Mouse (Mus musculus): ENCODE data around the gene Adgrg5. TPM values are rescaled to one million over a fixed set of nuclear protein-coding genes. Genes with fewer than 3 reads are reported as not detected.

Gene Adgrg5
- total RNA-seq, 2 experiments from 2014 or later, result not detected

DNA sequence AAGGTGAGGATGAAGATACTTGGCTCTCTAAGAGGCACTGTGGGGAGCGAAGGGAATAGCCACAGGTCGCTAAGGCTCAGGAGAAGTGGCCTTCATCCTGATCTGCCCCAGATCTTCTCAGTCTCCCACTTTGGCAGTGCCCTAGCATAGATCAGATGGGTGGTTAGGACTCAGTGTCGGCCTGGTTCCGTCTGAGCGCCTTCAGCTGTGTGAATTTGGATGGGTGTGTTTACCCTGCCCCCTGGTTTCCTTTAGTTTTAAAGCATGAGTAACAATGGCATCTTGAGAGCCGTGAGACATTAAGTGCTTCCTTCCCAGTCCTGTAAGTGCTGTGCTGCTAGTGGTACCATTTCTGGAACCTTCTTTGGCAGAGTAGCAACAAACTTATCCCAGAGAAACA is 65.1 kb downstream of the Adgrg5 start:
- no peak for ATAC-seq (replicated peaks; ENCODE audit: low FRiP score, poor library complexity, severe bottlenecking)

DNA sequence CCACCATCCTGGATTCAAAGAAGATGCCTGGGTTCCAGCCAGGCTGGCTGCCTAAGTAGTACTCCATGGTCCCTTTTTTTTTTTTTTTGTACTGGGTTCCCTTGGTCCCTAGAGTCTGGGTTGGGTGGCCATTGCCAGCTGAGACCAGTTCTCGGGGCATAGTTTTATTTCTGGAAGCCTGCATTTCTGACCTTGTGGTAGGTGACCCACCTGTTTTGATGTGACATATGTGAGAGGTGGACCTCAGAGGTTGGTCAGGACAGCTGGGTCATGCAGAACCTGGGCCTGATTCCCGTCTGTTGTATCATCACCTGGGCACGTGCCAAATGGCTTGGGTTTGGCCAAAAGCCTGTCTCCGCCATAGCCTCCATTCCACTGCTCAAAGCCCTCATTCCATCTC is 66.2 kb downstream of the Adgrg5 start:
- no peak for ATAC-seq (replicated peaks; ENCODE audit: low FRiP score, poor library complexity, severe bottlenecking)

DNA sequence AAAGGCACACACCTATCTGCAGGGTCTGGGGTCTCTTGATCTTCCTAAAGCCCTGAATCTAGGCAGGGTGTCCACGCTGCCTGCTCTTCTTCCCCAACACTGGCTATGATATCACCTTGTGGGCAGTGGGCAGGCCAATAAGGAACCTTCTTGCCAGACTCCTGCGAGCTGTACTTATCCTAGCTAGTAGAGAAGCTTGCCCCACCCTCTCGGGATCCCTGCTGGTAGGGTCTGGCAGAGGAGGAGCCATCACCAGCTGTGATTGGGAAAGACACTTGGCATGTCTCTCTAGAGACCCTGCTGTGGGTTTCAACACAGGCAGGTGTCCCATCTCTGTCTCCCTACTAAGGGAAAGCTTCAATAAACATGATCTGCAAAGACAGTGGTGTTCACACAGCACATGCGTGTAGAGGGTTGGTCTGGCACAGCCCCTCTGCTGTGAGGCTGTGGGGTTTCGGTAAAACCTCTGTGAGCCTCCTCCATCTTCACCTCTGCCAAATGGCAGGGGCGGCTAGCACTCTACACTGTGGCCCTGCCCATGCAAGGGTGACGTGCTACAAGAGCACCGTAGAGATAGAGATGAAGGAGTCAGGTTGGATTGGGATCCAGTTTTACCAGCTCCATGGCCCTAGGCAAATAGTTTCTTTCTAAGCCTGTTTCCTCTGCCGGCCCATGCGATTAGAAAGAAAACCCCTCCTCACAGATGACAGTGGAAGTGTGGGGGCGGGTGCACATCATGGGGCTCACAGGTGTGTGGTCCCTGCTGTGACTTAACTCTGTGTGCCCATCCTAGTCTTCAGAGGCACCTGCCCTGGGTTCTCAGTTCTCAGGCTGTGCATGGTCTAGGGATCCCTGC is 67.3 kb downstream of the Adgrg5 start:
- no peak for ATAC-seq (replicated peaks; ENCODE audit: low FRiP score, poor library complexity, severe bottlenecking)

DNA sequence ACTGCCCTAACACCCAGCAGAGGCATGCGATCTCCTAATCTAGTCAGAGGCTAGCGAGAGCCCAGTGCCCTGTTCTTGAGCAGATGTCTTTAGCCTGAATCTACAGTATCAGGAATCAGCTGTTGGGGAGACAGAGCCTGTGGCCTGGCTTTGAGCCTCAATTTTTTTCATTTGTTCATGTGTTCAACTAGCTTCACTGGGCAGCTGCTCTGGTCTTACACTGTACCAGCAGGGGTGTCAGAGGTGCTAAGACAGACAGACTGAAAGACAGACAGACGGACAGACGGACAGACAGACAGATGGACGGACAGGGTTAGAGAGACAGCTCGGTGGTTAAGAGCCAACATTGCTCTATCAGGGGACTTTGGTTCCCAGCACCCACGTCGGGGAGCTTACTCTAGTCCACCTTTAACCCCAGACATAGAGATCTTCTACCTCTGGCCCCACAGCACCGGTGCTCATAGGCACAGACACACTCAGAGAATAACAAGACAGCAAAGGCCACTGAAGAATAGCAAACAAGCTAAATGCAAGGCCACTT is 68.0 kb downstream of the Adgrg5 start:
- no peak for ATAC-seq (replicated peaks; ENCODE audit: low FRiP score, poor library complexity, severe bottlenecking)

DNA sequence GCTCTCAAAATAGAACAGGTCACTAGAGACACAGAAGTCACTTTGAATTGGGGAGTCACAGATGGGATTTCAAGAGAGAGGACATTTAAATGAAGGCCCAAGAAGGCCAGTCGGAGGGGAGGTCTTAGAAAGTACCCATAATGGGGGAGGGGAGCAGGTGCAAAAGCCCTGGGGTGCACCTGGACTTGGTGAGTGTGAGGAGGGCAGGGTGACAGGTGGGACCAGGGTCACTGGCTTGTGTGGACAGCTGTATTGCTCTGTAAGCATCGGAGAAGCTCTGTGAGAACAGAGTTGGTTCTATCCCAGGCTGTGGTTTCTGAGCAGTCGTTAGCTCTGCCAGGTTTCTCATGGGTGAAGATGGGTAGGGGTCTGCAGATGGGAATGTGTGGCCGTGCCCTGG is 68.5 kb downstream of the Adgrg5 start:
- no peak for ATAC-seq (replicated peaks; ENCODE audit: low FRiP score, poor library complexity, severe bottlenecking)

DNA sequence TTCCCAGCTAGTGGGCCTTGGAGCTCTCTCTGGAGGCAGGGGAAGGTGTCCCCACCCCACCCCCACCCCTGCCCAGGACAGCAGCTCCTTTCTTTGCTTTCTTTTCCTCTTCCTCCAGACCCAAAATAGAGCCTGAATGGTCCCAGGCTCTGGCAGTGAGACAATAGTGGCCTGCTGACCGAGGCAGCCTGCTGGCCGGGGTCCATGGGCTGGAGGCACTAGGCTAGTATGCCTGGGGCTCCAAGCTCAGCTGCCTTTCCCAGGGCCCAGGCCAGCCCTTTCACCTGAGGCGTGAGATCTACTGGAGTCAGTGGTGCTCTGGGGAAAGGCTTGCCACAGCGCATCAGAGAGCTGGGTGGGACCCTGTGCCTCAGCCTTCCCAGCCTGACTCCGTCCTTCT is 69.0 kb downstream of the Adgrg5 start:
- no peak for ATAC-seq (replicated peaks; ENCODE audit: low FRiP score, poor library complexity, severe bottlenecking)

Other genes with a start within 250 kb of the Adgrg5 start
- gene Pllp, start 227.4 kb upstream of the Adgrg5 start, total RNA-seq (2015; ENCODE audit: low replicate concordance), result not detected in 2 replicates
- not detected in 2 replicates for gene Pllp, start 227.4 kb upstream of the Adgrg5 start, total RNA-seq (2017; ENCODE audit: low replicate concordance)
- gene Ccl22, start 178.1 kb upstream of the Adgrg5 start, total RNA-seq (2015; ENCODE audit: low replicate concordance), result 0.72 TPM in 1 of 2 replicates, not detected in the other
- gene Ccl22, start 178.1 kb upstream of the Adgrg5 start, total RNA-seq (2017; ENCODE audit: low replicate concordance), result 2.3 TPM in 1 of 2 replicates, not detected in the other
- 7.5 TPM in 1 of 2 replicates, not detected in the other for gene Cx3cl1, start 151.7 kb upstream of the Adgrg5 start, total RNA-seq (2015; ENCODE audit: low replicate concordance)
- gene Cx3cl1, start 151.7 kb upstream of the Adgrg5 start, total RNA-seq (2017; ENCODE audit: low replicate concordance), result 0.13 and 0.38 TPM in 2 replicates
- gene Ccl17, start 113.2 kb upstream of the Adgrg5 start, total RNA-seq (2015; ENCODE audit: low replicate concordance), result not detected in 2 replicates
- gene Ccl17, start 113.2 kb upstream of the Adgrg5 start, total RNA-seq (2017; ENCODE audit: low replicate concordance), result not detected in 2 replicates
- gene Coq9, start 85.4 kb upstream of the Adgrg5 start, total RNA-seq (2015; ENCODE audit: low replicate concordance), result 27.8 and 34.8 TPM in 2 replicates
- 42.1 and 47.1 TPM in 2 replicates for gene Coq9, start 85.4 kb upstream of the Adgrg5 start, total RNA-seq (2017; ENCODE audit: low replicate concordance)
- 27.4 and 66.7 TPM in 2 replicates for gene Ciapin1, start 85.3 kb upstream of the Adgrg5 start, total RNA-seq (2015; ENCODE audit: low replicate concordance)
- 36.8 and 46.6 TPM in 2 replicates for gene Ciapin1, start 85.3 kb upstream of the Adgrg5 start, total RNA-seq (2017; ENCODE audit: low replicate concordance)
- 34.0 and 42.2 TPM in 2 replicates for gene Polr2c, start 66.2 kb upstream of the Adgrg5 start, total RNA-seq (2015; ENCODE audit: low replicate concordance)
- 17.5 and 40.3 TPM in 2 replicates for gene Polr2c, start 66.2 kb upstream of the Adgrg5 start, total RNA-seq (2017; ENCODE audit: low replicate concordance)
- gene Dok4, start 47.4 kb upstream of the Adgrg5 start, total RNA-seq (2015; ENCODE audit: low replicate concordance), result 12.2 and 13.0 TPM in 2 replicates
- gene Dok4, start 47.4 kb upstream of the Adgrg5 start, total RNA-seq (2017; ENCODE audit: low replicate concordance), result 11.0 and 12.8 TPM in 2 replicates
- gene Ccdc102a, start 5.6 kb upstream of the Adgrg5 start, total RNA-seq (2015; ENCODE audit: low replicate concordance), result not detected in 2 replicates
- 0.15 and 0.51 TPM in 2 replicates for gene Ccdc102a, start 5.6 kb upstream of the Adgrg5 start, total RNA-seq (2017; ENCODE audit: low replicate concordance)
- gene Adgrg1, start 51.1 kb downstream of the Adgrg5 start, total RNA-seq (2015; ENCODE audit: low replicate concordance), result 29.3 and 55.9 TPM in 2 replicates
- 12.4 and 14.4 TPM in 2 replicates for gene Adgrg1, start 51.1 kb downstream of the Adgrg5 start, total RNA-seq (2017; ENCODE audit: low replicate concordance)
- gene Adgrg3, start 94.0 kb downstream of the Adgrg5 start, total RNA-seq (2015; ENCODE audit: low replicate concordance), result 10.1 and 12.2 TPM in 2 replicates
- gene Adgrg3, start 94.0 kb downstream of the Adgrg5 start, total RNA-seq (2017; ENCODE audit: low replicate concordance), result 3.5 and 10.3 TPM in 2 replicates
- not detected in 2 replicates for gene Drc7, start 131.4 kb downstream of the Adgrg5 start, total RNA-seq (2015; ENCODE audit: low replicate concordance)
- 2.4 and 7.9 TPM in 2 replicates for gene Drc7, start 131.4 kb downstream of the Adgrg5 start, total RNA-seq (2017; ENCODE audit: low replicate concordance)
- gene Katnb1, start 157.5 kb downstream of the Adgrg5 start, total RNA-seq (2015; ENCODE audit: low replicate concordance), result 8.8 and 10.8 TPM in 2 replicates
- 13.9 and 23.1 TPM in 2 replicates for gene Katnb1, start 157.5 kb downstream of the Adgrg5 start, total RNA-seq (2017; ENCODE audit: low replicate concordance)

Measured in erythroid progenitor cell, adult 5-6 weeks (primary cell).